Mouse (Mus musculus) MEL (cell line): ENCODE results near the gene Snrpd2.

ENCODE experiments used
- BHLHE40 ChIP-seq: IDR thresholded peaks from 2 replicates; pipeline ENCODE4 v1.6.1; 2012; ENCODE audit warnings: low read depth, mild to moderate bottlenecking, inconsistent platforms, low read length, improper control_type of control experiment, borderline replicate concordance
- CTCF ChIP-seq, 3 experiments: IDR thresholded peaks in 2 of 3; conservative IDR thresholded peaks in 1 of 3; 2 replicates each; pipeline ENCODE4 v1.5.1; 2011 to 2012; ENCODE audit warnings: low read length in 3 of 3, low read depth in 2 of 3, mild to moderate bottlenecking in 2 of 3, improper control_type of control experiment in 1 of 3, inconsistent platforms in 1 of 3, mixed read lengths in 1 of 3, moderate library complexity in 1 of 3; ENCODE audit not compliant: control insufficient read depth in 1 of 3, insufficient read depth in 1 of 3, poor library complexity in 1 of 3, severe bottlenecking in 1 of 3
- HCFC1 ChIP-seq: IDR thresholded peaks from 2 replicates; pipeline ENCODE4 v1.6.1; 2012; ENCODE audit warnings: low read depth, mild to moderate bottlenecking, inconsistent platforms, low read length, improper control_type of control experiment, moderate library complexity
- MAFK ChIP-seq: IDR thresholded peaks from 2 replicates; pipeline ENCODE4 v1.6.1; 2011; ENCODE audit warnings: low read depth, mild to moderate bottlenecking, low read length, improper control_type of control experiment, borderline replicate concordance
- POLR2A ChIP-seq, 2 experiments: IDR thresholded peaks; 2 replicates each; pipeline ENCODE4 v1.6.1; 2011 to 2012; ENCODE audit warnings: low read length in 2 of 2, mild to moderate bottlenecking in 2 of 2, control low read depth in 1 of 2, improper control_type of control experiment in 1 of 2, low read depth in 1 of 2, moderate library complexity in 1 of 2; ENCODE audit not compliant: control insufficient read depth in 1 of 2, insufficient read depth in 1 of 2, poor library complexity in 1 of 2
- POLR2AphosphoS2 ChIP-seq: IDR thresholded peaks from 2 replicates; pipeline ENCODE4 v1.6.1; 2011; ENCODE audit warnings: low read length, improper control_type of control experiment
- TCF12 ChIP-seq: IDR thresholded peaks from 2 replicates; pipeline ENCODE4 v1.6.1; 2014; ENCODE audit warnings: low read depth, mild to moderate bottlenecking, inconsistent platforms, low read length, improper control_type of control experiment, moderate library complexity
- ZMIZ1 ChIP-seq: IDR thresholded peaks from 2 replicates; pipeline ENCODE4 v1.6.1; 2012; ENCODE audit warnings: low read depth, mild to moderate bottlenecking, inconsistent platforms, low read length, improper control_type of control experiment, moderate library complexity

DNA sequence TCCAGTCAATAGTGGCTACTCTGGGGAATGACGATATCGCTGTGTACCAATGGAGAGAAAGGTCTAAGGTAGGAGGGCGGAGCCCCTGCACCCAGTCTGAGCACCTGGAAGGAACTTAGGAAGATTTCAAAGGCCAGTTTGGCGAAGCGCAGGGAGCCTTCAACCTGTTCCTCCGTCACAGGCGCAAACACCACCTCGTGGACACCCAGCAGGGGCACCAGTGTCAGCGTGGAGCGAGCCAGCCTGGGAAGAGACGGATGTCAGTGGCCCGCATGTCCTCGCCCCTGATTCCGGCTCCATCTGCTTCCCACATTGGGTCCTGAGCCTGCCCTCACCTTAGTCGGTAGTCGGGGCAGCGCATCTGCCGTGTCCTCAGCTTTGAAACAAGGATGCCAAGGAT lies 9.9 kb downstream of the Snrpd2 start:
- TF ChIP-seq BHLHE40 (no peak), ZMIZ1 (no peak), POLR2A (IDR thresholded peaks at IDR 0.05; ENCODE audit: control insufficient read depth in 1 of 2, insufficient read depth in 1 of 2, low read depth in 1 of 2, low read length in 2 of 2, poor library complexity in 1 of 2) (no peak), TCF12 (no peak), CTCF (IDR thresholded peaks at IDR 0.05 in 2 of 3, conservative IDR thresholded peaks at IDR 0.05 in 1 of 3; ENCODE audit: control insufficient read depth in 1 of 3, insufficient read depth in 1 of 3, low read depth in 2 of 3, low read length in 3 of 3, poor library complexity in 1 of 3, severe bottlenecking in 1 of 3) (no peak), MAFK (no peak), POLR2AphosphoS2 (no peak), HCFC1 (no peak)
